Mouse (Mus musculus): Measurements from ENCODE around the gene Krtap5-4. TPM values are rescaled to one million over a fixed set of nuclear protein-coding genes. Genes with fewer than 3 reads are reported as not detected.
"Not testable (repeated sequence)": the region's sequence is repeated elsewhere in the genome, so short reads cannot be mapped to it uniquely, and the experiment has no call there.

Gene Krtap5-4
- total and polyA plus RNA-seq, 2 experiments = not detected

DNA sequence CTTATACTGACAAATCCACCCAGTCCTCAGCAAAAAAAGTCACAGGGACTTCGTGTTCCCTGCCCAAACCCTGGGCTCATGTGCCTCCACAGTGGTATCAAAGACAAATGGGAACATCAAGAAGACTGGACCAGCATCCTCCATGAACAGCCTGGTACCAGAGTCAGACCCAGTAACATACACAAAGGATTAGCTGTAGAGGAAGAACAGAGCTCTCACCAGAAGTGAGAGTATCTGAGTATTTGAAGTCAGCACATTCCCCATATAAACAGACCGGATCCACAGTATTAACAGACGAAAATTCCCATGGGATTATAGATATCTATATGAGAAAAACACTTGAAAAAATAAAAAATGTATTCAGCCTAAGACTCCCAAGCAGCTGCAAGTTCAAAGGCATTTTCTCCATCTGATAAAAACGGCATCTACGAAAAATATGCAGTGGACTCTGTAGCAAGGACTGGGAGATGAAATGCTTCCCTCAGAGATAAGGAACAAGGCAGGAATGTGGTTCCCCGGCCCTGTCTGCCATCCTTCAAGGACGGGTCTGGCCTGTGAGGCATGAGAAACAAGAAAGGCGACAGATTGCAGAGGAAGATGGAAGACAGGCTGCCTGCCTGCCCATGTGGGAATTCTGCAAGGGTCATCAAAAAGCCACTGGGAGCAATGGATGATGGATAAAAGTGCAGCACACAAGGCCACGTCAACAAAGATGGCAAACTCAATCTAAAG is 23.5 kb downstream of the Krtap5-4 start:
- Histone ChIP-seq H3K27ac (replicated peaks; ENCODE audit: insufficient read depth, low read depth, low read length) (no peak overlapping the region), H3K9ac (ENCODE audit: low read depth, low read length) (no peak overlapping the region), H3K4me1 (ENCODE audit: control insufficient read depth, insufficient read depth, low read length) (no peaks in the 10 kb centered on the region), H3K27me3 (ENCODE audit: control insufficient read depth, insufficient read depth, low read length) (no peaks in the 10 kb centered on the region), H3K36me3 (ENCODE audit: control insufficient read depth, insufficient read depth, low read length) (no peaks in the 10 kb centered on the region), H3K4me3 (ENCODE audit: insufficient read depth, low read depth, low read length) (no peak overlapping the region), H3K79me2 (ENCODE audit: control insufficient read depth, insufficient read depth, low read length) (no peaks in the 10 kb centered on the region)
- WGBS = 59% methylated on average over 9 of the region's 9 CpGs
- TF ChIP-seq CTCF (IDR thresholded peaks at IDR 0.05; ENCODE audit: low read depth, low read length) (no peak), POLR2A (IDR thresholded peaks at IDR 0.05; ENCODE audit: extremely low read depth, insufficient read depth, low read length) (no peak)
- DNase-seq (ENCODE audit: extremely low read depth, low read depth, low spot score) = no peak

DNA sequence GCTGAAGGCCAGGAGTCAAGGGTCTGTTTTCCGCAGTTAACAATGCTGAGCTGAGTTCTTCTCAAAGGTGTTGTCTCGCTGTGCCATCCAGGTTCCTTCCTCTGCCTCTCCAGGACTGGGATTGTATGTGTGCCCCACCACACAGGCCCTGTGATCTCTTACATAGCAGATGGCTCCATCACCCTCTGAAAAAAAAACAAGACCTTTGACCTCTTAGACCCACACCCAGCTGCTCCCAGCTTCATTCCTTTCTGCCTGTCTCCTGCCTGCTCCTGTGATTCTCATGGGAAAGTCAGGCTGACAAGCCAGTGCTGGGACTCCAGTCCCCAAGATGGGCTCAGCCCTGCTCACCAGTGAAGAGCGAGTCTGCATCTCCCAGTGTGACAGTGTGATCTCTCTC is 25.2 kb downstream of the Krtap5-4 start:
- Histone ChIP-seq H3K4me1 (ENCODE audit: control insufficient read depth, insufficient read depth, low read length) (no peaks in the 10 kb centered on the region), H3K4me3 (ENCODE audit: insufficient read depth, low read depth, low read length) (no peak overlapping the region), H3K27me3 (ENCODE audit: control insufficient read depth, insufficient read depth, low read length) (no peaks in the 10 kb centered on the region), H3K9ac (ENCODE audit: low read depth, low read length) (no peak overlapping the region), H3K36me3 (ENCODE audit: control insufficient read depth, insufficient read depth, low read length) (no peaks in the 10 kb centered on the region), H3K27ac (replicated peaks; ENCODE audit: insufficient read depth, low read depth, low read length) (no peak overlapping the region), H3K79me2 (ENCODE audit: control insufficient read depth, insufficient read depth, low read length) (no peaks in the 10 kb centered on the region)
- no peak for TF ChIP-seq POLR2A (IDR thresholded peaks at IDR 0.05; ENCODE audit: extremely low read depth, insufficient read depth, low read length)
- TF ChIP-seq CTCF (IDR thresholded peaks at IDR 0.05; ENCODE audit: low read depth, low read length) = no peak
- WGBS = 70% methylated on average over 3 of the region's 3 CpGs
- no peak for DNase-seq (ENCODE audit: extremely low read depth, low read depth, low spot score)

DNA sequence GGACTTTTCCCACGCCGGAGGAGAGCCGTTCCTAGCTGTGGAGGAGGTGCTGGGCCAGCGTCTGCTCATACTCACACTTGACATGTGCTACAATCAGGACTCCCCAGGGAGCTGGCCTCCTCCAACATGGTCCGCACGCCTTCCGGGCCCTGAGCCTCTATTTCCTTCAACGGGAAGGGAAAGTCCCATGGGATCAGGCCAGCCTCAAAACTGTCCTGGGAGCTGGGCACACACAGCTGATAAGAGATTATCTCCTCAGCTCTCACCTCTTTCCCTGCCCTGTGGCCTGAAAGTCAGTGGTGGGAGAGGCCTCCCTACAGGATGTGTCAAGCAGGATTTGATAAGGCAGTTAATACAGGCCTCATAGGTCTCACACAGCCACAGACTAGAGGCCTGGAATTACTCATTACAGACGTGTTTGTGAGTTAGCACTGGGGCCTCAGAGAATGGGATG is 26.9 kb downstream of the Krtap5-4 start:
- peak; percentile 14 for DNase-seq (ENCODE audit: extremely low read depth, low read depth, low spot score)
- no peak for TF ChIP-seq CTCF (IDR thresholded peaks at IDR 0.05; ENCODE audit: low read depth, low read length)
- no peak for TF ChIP-seq POLR2A (IDR thresholded peaks at IDR 0.05; ENCODE audit: extremely low read depth, insufficient read depth, low read length)
- 56% methylated on average over 9 of the region's 9 CpGs for WGBS
- no peak overlapping the region for H3K27ac ChIP-seq (replicated peaks; ENCODE audit: insufficient read depth, low read depth, low read length)
- no peaks in the 10 kb centered on the region for H3K27me3 ChIP-seq (ENCODE audit: control insufficient read depth, insufficient read depth, low read length)
- no peaks in the 10 kb centered on the region for H3K4me1 ChIP-seq (ENCODE audit: control insufficient read depth, insufficient read depth, low read length)
- H3K4me3 ChIP-seq (ENCODE audit: insufficient read depth, low read depth, low read length) = no peak overlapping the region
- no peaks in the 10 kb centered on the region for H3K36me3 ChIP-seq (ENCODE audit: control insufficient read depth, insufficient read depth, low read length)
- no peaks in the 10 kb centered on the region for H3K79me2 ChIP-seq (ENCODE audit: control insufficient read depth, insufficient read depth, low read length)
- no peak overlapping the region for H3K9ac ChIP-seq (ENCODE audit: low read depth, low read length)

DNA sequence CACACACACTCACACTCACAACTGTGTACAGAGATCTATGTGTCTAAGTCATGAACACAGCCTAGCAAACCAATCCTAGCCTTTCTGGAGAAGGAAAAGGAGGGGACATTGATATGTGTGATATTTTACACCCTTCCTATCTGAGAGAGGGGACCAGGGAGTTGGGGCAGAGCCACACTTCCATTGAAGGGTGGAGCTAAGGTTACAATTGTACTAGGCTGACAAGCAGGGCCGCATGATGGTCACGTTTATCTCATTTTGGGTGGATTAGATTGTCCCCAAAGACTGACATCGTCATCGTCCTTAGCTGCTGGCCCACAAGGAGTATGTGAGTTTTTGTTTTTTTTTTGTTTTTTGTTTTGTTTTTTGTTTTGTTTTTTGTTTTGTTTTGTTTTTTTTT is 27.9 kb downstream of the Krtap5-4 start:
- H3K4me3 ChIP-seq (ENCODE audit: insufficient read depth, low read depth, low read length) = no peak overlapping the region
- H3K36me3 ChIP-seq (ENCODE audit: control insufficient read depth, insufficient read depth, low read length) = no peaks in the 10 kb centered on the region
- DNase-seq (ENCODE audit: extremely low read depth, low read depth, low spot score) = no peak
- no peaks in the 10 kb centered on the region for H3K4me1 ChIP-seq (ENCODE audit: control insufficient read depth, insufficient read depth, low read length)
- H3K27ac ChIP-seq (replicated peaks; ENCODE audit: insufficient read depth, low read depth, low read length) = no peak overlapping the region
- WGBS = 90% methylated on average over 4 of the region's 4 CpGs
- no peaks in the 10 kb centered on the region for H3K79me2 ChIP-seq (ENCODE audit: control insufficient read depth, insufficient read depth, low read length)
- no peaks in the 10 kb centered on the region for H3K27me3 ChIP-seq (ENCODE audit: control insufficient read depth, insufficient read depth, low read length)
- H3K9ac ChIP-seq (ENCODE audit: low read depth, low read length) = no peak overlapping the region
- TF ChIP-seq POLR2A (IDR thresholded peaks at IDR 0.05; ENCODE audit: extremely low read depth, insufficient read depth, low read length) (no peak), CTCF (IDR thresholded peaks at IDR 0.05; ENCODE audit: low read depth, low read length) (no peak)

DNA sequence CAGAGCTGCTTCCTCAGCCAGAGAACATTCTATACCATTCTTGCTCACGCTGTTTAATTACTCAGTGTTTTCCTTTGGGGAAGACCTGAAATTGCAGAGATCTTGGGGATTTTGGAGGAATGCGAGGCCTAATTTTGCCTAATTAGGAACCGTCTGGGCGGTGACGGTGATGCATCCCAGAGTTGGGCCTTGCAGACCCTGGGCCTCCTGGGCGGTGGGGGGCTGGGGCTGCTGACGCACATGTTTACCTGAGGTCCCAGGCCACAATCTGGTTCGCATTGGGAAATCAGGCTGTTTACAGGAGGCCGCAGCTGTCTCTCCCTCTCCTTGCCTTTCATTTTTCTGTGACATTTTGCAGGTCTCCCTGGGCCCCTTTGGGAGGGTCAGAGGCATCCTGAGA is 29.4 kb downstream of the Krtap5-4 start:
- not testable (repeated sequence) for H3K79me2 ChIP-seq (ENCODE audit: control insufficient read depth, insufficient read depth, low read length); H3K27ac ChIP-seq (replicated peaks; ENCODE audit: insufficient read depth, low read depth, low read length); H3K9ac ChIP-seq (ENCODE audit: low read depth, low read length); H3K36me3 ChIP-seq (ENCODE audit: control insufficient read depth, insufficient read depth, low read length); H3K4me3 ChIP-seq (ENCODE audit: insufficient read depth, low read depth, low read length); H3K27me3 ChIP-seq (ENCODE audit: control insufficient read depth, insufficient read depth, low read length); H3K4me1 ChIP-seq (ENCODE audit: control insufficient read depth, insufficient read depth, low read length); DNase-seq (ENCODE audit: extremely low read depth, low read depth, low spot score)
- 88% methylated on average over 6 of the region's 9 CpGs for WGBS

DNA sequence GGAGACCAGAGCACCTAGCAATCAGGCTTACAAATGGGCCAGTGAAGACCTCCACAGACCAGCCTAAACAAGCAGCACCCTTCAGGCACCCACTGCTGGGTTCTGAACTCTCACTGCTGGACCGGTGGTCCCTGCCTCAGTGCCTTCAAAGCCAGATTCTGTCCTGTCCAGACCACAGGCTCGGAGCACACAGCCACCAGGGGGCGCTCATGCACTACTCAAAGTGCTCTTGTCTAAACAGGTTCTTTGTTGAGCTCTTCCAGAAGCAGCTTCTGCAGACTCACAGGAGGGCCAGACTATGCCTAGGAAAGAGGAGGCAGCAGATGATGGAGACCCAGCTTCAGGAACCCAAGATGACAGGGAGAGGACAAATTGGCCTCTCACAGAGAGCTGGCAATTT is 30.9 kb downstream of the Krtap5-4 start:
- WGBS = 6% methylated on average over 3 of the region's 3 CpGs
- H3K4me1 ChIP-seq (ENCODE audit: control insufficient read depth, insufficient read depth, low read length) = no peaks in the 10 kb centered on the region
- no peak overlapping the region for H3K4me3 ChIP-seq (ENCODE audit: insufficient read depth, low read depth, low read length)
- H3K27me3 ChIP-seq (ENCODE audit: control insufficient read depth, insufficient read depth, low read length) = no peaks in the 10 kb centered on the region
- H3K27ac ChIP-seq (replicated peaks; ENCODE audit: insufficient read depth, low read depth, low read length) = no peak overlapping the region
- no peaks in the 10 kb centered on the region for H3K79me2 ChIP-seq (ENCODE audit: control insufficient read depth, insufficient read depth, low read length)
- H3K36me3 ChIP-seq (ENCODE audit: control insufficient read depth, insufficient read depth, low read length) = no peaks in the 10 kb centered on the region
- peak; percentile 96 for TF ChIP-seq CTCF (IDR thresholded peaks at IDR 0.05; ENCODE audit: low read depth, low read length)
- no peak for TF ChIP-seq POLR2A (IDR thresholded peaks at IDR 0.05; ENCODE audit: extremely low read depth, insufficient read depth, low read length)
- H3K9ac ChIP-seq (ENCODE audit: low read depth, low read length) = no peak overlapping the region
- peak; percentile 54 for DNase-seq (ENCODE audit: extremely low read depth, low read depth, low spot score)

All from liver, adult 2 months (tissue).